Mouse (Mus musculus): Measurements from ENCODE around the gene A1cf.
A peak's percentile ranks its signal among the peaks of the same experiment; 100 is the strongest.

The A1cf gene

DNA sequence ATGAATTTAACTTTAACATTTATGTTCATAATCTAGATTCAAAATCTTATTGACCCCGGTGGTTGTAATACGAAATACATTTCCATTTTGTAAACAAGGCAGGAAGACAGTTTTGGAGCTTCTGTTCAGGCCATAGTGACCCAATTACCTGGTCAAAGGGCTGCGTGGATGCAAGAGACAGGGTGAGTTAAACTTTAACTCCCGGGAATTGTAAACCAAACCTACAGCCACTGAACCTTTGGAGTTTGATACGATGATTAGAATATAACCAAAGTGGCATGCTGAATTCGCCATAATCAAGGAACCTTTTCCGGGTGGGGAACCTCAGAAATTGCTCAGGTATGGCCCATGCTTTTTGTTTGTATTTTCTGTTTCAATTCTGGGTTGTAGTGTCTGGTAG lies at the start of gene A1cf:
Gene A1cf, plus strand, starts transcription at position 244 of the 400 bp plus-strand sequence.
- no peak for DNase-seq (ENCODE audit: low spot score)

DNA sequence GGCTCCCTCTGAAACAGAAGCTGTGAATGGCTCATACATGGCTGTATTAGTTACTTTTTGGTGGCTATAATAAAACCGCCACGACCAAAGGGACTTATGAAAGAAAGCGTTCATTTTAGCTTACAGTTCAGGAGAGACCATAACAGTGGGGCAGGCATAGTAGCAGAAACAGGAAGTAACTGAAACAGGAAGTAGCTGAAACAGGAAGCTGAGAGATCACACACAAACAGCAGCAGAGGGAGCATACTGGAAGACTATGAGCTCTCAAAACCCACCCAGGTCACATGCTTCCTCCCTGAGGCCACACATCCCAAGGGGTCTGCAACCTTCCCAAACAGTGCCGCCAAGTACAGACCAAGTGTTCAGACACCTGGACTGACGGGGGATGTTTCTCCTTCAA lies 34.3 kb upstream of the A1cf start:
- DNase-seq (ENCODE audit: low spot score), result no peak

DNA sequence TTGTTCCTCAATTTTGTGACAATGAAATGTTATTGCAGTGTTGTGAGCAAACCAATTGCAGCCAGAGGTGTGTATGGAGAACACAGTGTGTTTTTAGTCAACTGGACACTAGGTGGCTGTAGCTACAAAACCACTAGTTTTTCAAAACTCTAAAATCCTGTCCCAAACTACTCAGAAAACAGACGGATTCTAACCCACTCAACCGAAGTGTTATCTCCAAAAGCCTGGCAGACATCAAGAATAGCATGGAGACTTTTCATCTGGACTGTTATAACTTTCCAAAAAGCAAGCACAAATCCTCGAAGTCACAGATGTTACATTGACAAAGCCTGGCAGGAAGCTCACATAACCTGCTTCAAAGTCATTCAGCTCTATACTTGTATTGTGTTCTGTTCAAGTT lies 6.7 kb upstream of the A1cf start:
- DNase-seq (ENCODE audit: low spot score), result peak; percentile 10

DNA sequence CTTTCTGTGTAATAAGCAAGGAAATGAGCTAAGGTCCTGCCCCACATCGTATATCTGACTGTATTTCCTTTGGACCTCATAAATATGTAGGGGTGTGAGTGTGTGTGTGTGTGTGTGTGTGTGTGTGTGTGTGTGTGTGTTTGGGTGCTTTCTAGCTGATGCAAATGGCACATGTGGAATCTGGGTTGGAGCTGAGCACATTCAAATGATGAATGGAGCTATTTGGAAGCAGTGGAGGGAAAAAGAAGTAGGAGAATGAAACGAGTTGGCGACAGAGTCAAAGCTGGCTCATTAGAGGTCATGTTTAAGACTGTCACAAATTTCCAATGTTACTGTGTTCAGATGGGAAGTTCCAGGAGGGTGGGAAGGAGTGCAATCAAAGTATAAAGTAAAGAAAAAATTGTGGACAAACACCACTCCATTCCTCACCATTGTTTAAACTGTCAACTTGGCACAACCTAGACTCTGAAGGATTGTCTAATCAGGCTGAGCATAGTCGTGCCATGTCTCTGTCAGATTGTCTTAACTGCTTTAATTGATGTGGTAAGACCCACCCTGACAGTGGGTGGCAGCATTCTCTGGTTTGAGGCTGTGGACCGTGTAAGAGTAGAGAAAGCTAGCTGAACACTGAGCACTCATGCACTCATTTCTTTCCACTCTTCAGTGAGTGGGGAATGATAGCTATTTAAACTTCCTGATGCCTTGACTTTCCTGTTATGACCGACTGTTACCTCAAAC lies 5.9 kb upstream of the A1cf start:
- DNase-seq (ENCODE audit: low spot score), result no peak

DNA sequence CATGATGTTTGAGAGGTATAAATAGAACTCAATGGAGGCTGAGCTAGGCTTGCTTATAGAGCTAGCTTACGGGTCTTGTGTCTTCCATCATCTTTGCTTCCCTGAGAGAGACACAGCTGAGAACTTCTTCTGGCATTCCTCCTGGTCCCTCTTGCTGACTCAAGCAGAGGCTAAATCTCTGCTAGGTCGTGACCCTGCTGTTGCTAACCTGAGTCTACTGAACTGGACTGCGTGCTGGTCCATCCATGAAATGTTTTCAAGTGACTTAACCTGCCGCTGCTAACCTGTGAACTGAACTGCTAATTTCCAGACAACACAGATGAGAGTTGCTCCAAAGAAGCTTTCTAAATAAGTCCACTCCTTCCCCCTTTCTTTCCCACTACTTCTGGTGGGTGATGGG lies 3.1 kb upstream of the A1cf start:
- no peak for DNase-seq (ENCODE audit: low spot score)

DNA sequence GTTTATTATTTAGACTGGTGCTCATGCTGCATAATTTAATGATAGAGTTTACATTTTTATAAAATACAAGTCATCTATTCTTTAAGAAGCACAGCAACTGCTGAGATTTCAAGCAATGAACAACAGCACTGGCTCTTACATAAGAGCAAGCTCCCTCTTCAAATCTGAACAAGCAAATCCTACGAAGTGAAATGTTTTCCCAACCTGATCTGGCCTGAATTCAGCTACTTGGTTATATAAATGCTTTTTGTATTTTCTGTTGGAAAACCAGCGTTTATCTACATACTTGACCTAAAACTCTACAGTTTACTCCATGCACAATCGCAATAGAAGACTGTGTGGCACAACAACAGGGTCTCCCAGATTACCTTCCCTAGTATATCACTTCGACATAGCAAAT lies 488 bp upstream of the A1cf start:
- no peak for DNase-seq (ENCODE audit: low spot score)

DNA sequence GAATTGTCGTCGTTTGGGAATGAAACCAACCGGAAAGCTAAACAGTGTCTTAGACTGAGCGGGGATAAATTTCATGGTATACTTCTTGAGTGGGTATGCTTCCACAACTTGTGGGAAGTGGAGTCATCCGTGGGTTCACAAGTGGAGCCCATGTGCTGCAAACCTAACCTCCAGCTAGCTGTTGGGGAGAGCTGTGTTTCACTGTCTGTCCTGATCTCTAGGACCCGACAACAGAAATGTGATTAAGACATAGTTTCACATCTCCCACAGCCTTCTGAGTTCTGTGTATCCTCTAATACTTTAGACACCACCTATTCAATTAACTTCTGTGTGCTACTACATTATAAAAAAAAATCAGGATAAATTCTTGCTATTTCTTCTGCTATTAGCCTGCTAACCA lies 407 bp downstream of the A1cf start:
- no peak for DNase-seq (ENCODE audit: low spot score)

DNA sequence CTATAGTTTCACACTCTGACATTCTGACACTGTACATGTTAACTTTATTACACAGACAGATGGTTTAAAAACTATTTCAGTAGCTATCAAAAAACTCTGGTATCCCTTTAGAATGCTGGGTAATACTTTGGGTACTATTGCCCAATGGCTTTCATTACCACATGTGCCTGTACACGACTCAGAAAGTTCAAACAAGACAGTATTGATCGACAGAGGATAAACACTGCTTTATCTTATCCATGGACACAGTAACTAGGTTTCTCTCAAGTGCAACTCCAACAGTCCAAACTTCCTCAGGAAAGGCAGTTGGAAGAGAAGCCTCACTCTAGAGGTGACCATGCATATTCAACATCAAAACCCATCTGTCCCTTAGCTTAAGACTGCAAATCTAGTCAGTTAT lies 2.8 kb downstream of the A1cf start:
- DNase-seq (ENCODE audit: low spot score), result no peak

DNA sequence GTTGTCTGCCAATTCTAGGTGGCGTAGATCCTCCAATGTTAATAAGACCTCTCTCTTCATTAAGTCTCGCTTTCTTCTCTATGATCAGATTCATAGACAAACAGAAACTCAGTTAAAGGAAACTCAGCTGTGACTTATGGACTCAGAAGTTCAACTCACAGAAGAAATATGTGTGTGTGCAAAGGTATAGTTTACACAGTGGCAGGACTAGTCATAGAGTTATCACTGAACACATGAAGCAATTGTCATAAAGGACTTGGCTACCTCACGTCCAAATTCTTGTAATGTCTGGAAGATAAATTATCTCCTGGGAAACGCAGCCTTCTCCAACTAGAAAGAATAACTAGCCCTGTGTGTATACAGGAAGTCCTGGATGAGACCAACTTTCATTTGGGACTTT lies 9.4 kb downstream of the A1cf start:
- DNase-seq (ENCODE audit: low spot score), result no peak

DNA sequence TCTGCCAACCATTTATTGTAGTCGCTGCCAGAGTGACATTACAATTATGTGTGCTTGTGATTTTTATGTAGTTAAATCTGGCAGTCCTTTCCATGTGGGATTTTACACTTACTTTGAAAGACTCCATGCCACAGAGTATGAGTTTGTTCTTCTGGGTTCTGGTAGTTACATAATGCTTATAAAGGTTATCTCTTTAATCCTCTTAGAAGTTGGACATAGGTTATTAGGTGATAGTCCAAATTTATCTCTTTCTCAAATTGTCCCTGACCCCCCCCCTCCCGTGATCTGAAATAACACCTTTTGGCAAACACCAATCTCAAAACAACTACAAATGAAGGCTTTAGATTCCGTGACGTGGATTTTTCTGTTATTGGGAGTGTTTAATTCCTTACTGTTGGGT lies 16.0 kb downstream of the A1cf start:
- DNase-seq (ENCODE audit: low spot score), result no peak

DNA sequence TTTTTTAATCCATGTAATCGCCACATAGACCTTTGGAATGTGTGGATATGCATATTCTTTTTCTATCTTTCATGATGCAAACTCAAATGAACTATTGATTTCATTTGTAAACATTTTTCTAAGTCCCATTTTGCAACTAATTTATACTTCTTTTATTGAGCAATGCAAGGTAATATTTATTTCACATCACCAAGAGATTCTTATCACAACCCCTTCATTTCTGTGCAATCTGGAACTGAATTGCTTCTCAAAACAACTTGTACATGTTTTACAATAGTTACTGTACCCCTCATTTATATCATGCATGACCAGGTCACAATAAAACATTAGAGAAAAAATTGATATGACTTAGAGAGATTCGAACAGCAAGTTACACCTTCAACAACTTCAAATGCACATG lies 18.7 kb downstream of the A1cf start:
- no peak for DNase-seq (ENCODE audit: low spot score)

DNA sequence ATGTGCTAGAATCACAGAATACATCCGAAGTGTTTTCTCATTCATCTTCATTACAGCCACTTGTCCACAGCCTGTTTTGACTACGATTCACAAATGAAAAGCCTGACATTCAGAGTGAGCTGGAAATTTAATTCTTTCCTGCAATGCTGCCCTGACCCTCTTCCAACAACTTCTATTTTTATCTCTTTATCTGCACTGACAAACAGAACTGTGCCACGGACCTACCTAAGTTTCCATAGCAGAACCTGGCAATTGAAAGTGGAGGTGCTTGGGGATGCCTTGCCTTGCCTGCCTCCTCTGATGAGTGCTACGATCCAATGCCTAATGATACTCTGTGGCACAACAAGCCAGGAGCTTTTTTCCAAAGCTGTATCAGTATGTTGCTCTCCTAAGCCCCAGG lies 21.4 kb downstream of the A1cf start:
- no peak for DNase-seq (ENCODE audit: low spot score)

DNA sequence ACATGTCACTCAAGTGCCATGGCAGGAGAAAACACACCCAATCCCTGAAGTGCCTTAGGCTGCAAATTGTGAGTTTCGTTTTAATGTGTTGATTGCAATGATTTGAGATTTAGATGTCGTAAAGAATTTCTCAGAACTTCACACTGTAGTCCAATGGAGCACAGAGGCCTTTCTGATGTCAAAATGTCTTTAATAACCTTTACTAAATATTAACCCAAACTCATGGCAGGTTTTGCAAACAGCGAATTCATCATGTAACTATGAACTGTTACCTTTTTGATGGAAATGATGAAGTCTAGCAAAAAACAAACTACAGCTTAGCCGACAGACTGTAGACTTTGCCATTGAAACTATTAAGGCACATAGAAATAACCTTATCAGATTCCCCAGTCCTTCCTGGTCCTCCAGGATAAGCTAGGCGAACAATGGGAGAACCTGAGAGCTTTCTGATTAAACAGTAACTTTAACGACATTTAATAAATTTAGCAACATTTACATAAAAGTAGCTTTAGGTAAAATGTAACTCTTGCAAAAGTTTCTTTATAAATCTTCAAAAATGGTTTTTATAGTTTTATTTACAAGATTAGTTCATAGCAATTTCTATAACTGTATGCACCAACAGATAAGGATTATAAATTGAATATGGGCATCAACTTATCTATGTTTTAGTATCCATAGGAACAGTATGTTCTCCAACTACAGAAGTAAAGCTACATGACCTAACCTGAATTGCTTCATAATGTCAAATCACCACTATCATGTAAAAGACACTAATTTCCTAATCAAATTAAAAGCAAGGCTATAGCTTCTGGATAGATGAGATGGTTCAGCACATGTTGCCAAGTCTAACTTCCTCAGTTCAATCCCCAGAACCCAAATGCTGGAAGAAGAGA lies 22.7 kb downstream of the A1cf start:
- no peak for DNase-seq (ENCODE audit: low spot score)

DNA sequence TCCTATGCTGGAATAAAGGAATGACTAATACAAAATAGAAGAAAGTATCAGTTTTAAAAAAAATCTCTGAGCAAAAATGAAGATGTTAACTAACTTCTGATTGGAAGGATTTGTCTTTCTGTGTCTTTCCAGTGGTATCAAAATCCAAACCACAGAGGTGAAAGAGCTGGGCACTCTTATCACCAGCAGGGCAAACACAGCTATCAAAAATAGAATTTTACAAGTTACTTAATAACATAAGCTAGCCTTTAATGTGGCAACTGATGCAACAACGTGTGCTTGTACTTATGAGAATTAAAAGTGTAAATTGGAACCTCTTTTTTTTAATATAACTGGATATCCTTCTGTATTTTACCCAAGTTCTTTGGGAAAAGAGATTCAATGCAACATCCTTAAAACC lies 27.4 kb downstream of the A1cf start:
- no peak for DNase-seq (ENCODE audit: low spot score)

DNA sequence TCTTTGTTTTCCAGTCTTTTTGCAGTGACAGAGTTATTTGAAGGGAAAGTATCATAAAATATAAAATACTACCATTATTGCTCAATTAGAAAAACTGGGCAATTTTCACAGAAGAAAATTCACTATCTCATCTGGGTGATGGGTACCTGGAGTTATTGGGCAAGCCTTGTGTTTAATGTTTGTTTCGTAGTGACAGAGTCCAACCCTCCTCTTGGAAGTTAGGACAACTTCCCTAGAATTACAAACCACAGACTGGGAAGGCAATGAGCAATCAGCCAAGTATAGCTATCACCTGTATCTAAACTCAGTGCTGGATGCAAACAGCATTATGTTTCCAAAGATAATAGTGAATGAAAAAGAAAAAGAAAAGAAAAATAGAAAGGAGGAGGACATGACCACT lies 28.1 kb downstream of the A1cf start:
- DNase-seq (ENCODE audit: low spot score), result no peak

DNA sequence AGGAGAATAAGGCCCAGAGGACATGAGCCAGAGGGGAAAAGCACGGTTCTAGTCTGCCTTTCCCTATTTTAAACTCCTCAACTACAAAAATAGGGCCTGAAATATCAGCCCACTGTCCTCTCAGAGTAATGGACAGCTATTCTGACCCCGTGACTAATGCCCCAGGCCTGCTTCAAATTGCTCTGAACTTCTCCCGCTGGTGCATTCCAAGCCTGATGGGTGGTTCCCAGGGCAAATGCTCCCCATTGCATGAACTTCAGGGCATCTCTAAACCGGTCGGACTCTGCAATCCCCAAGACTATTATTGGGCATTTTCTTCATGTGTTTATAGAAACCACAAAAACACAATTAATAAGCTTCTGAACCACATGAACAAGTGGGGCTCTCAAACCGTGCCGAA lies 37.1 kb downstream of the A1cf start:
- DNase-seq (ENCODE audit: low spot score), result no peak

DNA sequence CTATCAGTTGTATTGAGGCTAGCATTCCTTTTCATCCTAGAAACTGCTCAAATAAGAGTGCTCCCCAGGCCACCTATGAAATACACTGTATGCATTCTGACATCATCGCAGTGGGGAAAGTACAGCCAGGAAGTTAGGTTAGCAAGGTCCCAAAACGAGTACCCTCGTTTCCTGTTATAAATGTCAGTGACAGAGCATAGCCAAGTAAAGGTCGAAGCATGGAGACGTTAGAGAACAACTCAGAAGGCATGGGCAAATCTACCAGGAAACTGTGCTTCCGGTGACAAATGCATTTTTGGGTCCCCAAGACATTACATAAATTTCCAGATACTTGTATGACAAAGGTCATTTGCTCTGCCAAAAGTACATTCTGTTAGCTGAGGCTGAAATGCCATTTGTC lies 41.9 kb downstream of the A1cf start:
- no peak for DNase-seq (ENCODE audit: low spot score)

DNA sequence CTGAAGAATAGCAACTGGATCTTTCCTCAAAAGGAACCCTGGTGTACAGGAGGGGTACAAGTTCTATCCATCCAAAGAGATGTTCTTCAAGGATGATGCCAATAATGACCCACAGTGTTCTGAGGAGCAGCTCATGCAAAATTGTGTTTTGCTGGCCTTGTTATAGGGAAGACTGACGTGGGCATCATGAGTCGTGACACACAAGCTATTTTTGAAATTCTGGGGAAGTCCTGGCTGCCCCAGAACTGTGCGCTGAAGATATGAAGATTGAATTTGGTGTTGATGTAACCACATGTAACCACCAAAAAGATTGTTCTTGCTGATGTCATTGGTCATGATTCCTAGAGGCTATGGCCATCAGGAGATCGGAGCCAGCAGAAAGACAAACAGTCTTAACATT lies 45.4 kb downstream of the A1cf start:
- DNase-seq (ENCODE audit: low spot score), result no peak

DNA sequence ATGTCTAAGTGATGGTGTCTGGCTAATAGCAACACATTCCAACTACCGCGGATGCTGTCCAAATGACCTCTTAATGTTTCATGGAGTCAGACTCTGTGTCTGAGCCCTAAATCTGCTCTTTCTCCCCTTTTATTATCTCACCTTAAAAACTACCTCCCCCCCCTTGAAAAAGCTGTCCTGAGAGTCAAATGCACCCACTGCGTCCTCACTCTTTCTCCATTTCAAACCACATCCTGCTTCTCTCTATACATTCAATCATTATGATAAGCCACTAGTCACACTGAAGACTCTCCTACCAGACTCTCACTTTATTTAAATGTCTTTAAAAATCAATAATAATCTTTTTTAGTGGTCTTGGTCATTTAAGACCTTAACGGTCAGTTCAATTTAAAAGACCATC lies 51.8 kb downstream of the A1cf start:
- no peak for DNase-seq (ENCODE audit: low spot score)

DNA sequence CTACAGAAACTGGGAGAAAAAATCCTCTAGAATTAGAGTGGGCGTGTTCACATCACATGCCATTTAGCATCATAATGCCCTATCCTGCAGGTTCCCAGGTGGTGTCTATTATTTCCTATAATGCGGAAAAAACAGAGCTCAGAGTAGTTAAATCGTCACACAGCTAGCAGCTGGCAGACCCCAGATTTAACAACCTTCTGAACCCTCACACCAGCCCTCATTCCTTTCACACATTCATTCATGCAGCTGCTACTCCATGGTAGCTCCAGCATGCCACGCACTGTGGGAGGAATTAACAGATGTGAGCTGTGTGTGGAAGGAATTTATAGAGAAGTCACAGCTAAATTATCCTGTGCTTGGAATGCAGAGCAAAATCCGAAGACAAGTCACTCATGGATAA lies 53.3 kb downstream of the A1cf start:
- DNase-seq (ENCODE audit: low spot score), result no peak

DNA sequence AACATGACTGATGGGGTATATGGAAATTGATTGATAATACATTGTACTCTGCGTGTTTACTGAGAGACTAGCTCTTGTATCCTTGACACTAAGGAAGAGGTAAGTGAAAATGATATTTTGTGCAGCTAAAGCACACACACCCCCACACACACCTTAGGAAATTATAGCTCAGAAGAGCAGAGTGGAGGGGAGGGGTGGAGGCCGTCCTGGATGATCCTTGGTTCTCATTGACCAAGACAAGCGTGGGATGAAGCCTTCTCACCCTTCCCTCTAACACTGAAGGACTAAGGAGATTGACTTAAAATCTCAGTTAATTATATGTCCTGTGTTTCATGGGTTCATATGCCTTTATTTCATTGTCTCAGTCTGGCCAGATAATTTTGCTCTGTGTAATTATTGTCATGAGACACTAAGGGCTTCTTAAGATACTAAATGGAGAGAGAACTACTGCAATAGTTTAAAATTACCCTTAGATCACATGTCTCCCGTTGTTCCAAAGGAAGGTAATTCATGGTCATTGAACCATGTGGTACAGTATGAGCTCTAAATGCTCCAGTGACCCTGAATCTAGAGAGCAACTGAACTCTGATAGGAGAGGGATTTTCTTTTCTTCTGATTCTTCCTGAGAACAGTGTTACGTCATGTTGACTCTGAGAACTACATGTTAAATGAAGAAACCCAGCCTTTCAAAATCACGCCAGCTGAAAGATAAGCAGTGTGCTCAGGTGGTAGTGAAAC lies 55.2 kb downstream of the A1cf start:
- DNase-seq (ENCODE audit: low spot score), result no peak

DNA sequence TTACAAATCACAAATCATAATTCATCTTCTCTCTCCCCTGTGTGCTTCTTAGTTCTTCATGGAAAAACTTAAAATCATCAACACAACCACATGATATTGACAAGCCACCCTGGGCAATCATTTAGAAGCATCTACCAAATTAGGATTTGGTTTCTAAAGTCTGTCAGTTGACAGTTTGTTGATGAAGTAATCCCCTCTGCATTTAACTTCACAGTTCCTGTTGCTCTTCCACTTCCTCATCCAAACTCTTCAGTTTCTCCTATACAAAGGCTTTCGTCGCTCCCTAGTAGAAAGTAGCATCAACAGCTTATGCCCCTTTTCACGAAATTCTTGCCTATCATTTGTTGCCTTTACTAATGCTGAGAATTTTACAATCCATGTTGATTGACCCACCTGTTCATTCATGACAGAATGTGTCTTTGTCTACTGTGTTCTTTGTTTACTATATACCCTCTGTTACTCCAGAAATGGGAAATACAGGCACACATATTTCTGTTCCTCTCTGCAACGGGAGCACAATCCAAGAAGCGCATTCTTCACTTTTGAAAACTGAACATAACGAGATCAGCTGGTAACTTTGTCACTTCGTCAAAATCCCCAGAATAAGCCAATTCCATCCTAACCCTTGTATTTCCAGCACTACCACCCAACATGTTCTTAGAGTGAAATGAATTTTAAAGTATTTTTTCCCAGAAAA lies 82.4 kb downstream of the A1cf start:
- DNase-seq (ENCODE audit: low spot score), result no peak
